Mouse (Mus musculus) left cerebral cortex, adult 2 months (tissue): ENCODE measurements around the gene Marveld3. TPM values are rescaled to one million over a fixed set of nuclear protein-coding genes. Genes with fewer than 3 reads are reported as not detected.
A peak's percentile ranks its signal among the peaks of the same experiment; 100 is the strongest.

ENCODE experiments used
- DNase-seq, 2 experiments: peaks; one replicate each; pipeline ENCODE4 v3.0.0; 2021 to 2022; ENCODE audit warnings: low spot score in 2 of 2, mixed read lengths in 1 of 2; ENCODE audit errors: extremely low spot score in 1 of 2
- H3K27ac ChIP-seq: fragments of 200-600 bp; 2 replicates; pipeline ENCODE4 v1.8.1; 2022
- H3K4me3 ChIP-seq: fragments of 200-600 bp; 2 replicates; pipeline ENCODE4 v1.8.1; 2022
- CTCF ChIP-seq: fragments of 200-600 bp; IDR thresholded peaks from 2 replicates; pipeline ENCODE4 v1.8.1; 2022; ENCODE audit warnings: antibody characterized with exemption, mild to moderate bottlenecking, moderate library complexity
- intact Hi-C: fragments of 180-260 bp; cut with DNase I; formaldehyde crosslinking; loops from one replicate; pipeline ENCODE4 v1.15.1; 2025
- total RNA-seq, 2 experiments: library from RNA; stranded (reverse); gene quantifications; 2 replicates each; pipeline ENCODE4 v1.2.3; 2021

The Marveld3 gene
- total RNA-seq, 2 experiments from 2014 or later = 0.23 to 0.81 TPM

GRCm38 (mm10) chr8:109990224-109990623 is 28.2 kb upstream of the Marveld3 start, which contains the start of gene Tat:
Gene Tat, plus strand, starts transcription at chr8:109990437.
- no peak for TF ChIP-seq CTCF
- DNase-seq = no peak
- H3K4me3 ChIP-seq = no peak within 1 kb of the TSS
- H3K27ac ChIP-seq = no peak within 1 kb of the TSS
- intact Hi-C loops = loop anchor here (5.0 kb wide), 1 partner anchor 67 kb away; no protein-coding TSS in a partner anchor

DNA sequence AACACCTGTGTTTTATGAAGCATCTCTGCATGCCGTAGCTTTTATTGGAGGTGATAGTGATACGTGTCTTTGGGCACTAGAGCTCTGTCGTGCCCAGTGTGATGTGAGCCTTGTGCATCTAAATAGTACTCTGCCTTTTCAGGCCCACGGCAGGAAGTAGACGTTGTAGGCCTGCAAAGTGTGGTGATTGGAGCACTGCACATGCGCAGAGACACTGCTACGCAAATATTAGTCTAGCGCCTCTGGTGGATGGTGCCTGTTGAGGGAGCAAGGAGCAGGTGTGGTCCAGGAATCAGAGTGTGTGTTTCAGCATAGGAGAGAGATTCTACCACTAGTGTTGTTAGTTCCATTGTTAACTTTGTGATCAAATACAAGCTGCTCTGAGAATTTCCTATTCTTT is 27.1 kb upstream of the Marveld3 start:
- Histone ChIP-seq H3K27ac (no peak overlapping the region), H3K4me3 (no peak overlapping the region)
- TF ChIP-seq CTCF = no peak
- no peak for DNase-seq
- intact Hi-C loops = no loop called here

DNA sequence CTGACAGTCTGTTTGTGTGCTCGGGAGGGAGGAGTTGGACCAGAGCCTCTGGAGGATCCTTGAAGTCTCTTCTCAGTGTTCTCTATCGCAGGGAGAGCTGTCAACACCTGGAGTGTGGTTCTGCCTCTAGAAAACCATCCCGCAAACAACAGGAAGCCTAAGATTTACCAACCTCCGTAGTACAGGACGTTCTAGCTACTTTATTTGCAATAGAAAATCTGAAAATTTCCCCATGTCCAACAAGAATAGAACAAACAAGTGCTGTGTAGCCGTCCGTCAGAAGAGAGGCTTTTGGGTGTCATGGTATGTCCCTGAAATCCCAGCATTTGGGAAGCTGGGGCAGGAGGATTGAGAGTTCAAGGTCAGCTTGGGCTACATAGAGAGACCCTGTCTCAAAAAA is 25.8 kb upstream of the Marveld3 start:
- no peak overlapping the region for H3K4me3 ChIP-seq
- H3K27ac ChIP-seq = no peak overlapping the region
- TF ChIP-seq CTCF = no peak
- intact Hi-C loops = no loop called here
- no peak for DNase-seq

- intact Hi-C loops = no loop called here
Measured at GRCm38 (mm10) chr8:109986384-109986783, 24.4 kb upstream of the Marveld3 start.

GRCm38 (mm10) chr8:109983944-109984343 is 21.9 kb upstream of the Marveld3 start:
- Histone ChIP-seq H3K27ac (no peak overlapping the region), H3K4me3 (no peak overlapping the region)
- DNase-seq = no peak
- no peak for TF ChIP-seq CTCF
- intact Hi-C loops = no loop called here

More at GRCm38 (mm10) chr8:109986384-109986783, 24.4 kb upstream of the Marveld3 start:
- no peak for TF ChIP-seq CTCF
- H3K4me3 ChIP-seq = no peak overlapping the region
- DNase-seq = no peak
- no peak overlapping the region for H3K27ac ChIP-seq

DNA sequence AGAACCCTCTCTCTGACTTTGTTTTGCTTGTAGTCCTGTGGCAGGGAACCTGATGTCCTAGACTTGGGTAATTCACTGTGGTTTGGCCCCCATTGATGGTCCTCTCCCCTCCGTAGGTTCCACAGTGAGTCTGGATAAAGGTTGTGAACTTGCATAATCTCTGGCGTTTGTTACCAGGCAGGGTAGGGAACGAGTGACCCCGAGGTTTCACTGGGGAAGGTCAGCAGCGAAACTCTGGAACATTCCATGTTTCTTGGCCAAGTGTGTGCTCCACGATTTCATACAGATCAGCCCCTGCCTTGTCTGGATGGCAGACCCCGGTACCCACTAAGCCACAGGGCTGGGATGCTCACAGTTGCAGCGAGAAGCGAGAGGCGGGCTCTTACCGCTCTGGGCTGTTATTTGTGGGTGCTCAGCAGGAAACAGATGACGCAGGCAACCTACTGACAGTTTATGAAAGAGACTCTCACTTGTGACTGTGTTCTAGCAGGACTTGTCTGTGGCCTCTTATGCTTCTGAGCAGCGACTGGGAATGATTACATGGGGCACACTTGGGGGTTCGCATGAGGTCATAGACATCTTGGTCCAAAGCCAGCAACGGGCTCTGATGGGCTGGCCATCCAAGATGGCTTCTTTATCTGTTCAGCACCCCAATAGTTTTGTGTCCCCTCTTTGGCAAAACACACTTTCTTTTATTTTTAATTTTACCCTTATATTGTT is 20.5 kb upstream of the Marveld3 start:
- Histone ChIP-seq H3K4me3 (no peak overlapping the region), H3K27ac (no peak overlapping the region)
- intact Hi-C loops = no loop called here
- no peak for TF ChIP-seq CTCF
- DNase-seq = no peak

GRCm38 (mm10) chr8:109979339-109979738 is 17.3 kb upstream of the Marveld3 start:
- DNase-seq = no peak
- intact Hi-C loops = no loop called here
- H3K4me3 ChIP-seq = no peak overlapping the region
- no peak overlapping the region for H3K27ac ChIP-seq
- TF ChIP-seq CTCF = no peak

DNA sequence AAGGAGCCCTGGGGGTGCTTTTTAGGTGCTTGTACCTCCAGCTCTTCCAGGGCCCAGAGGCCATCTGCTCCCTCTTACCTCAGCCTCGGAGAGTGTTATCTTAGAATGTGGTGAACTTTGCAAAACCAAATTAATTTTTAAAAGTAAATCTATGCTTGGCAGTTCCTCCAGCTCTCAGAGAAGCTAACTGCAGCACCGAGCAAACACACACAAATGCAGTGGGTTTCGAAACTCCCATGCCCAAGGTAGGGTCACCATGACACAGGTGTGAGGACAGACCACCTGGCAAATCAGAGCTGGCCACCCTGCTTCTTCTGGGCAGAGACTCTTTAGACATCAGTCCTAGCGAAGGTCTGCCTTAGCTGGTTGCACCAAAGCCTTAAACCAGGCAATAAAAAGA is 10.9 kb upstream of the Marveld3 start:
- Histone ChIP-seq H3K27ac (no peak overlapping the region), H3K4me3 (no peak overlapping the region)
- no peak for DNase-seq
- intact Hi-C loops = no loop called here
- no peak for TF ChIP-seq CTCF

DNA sequence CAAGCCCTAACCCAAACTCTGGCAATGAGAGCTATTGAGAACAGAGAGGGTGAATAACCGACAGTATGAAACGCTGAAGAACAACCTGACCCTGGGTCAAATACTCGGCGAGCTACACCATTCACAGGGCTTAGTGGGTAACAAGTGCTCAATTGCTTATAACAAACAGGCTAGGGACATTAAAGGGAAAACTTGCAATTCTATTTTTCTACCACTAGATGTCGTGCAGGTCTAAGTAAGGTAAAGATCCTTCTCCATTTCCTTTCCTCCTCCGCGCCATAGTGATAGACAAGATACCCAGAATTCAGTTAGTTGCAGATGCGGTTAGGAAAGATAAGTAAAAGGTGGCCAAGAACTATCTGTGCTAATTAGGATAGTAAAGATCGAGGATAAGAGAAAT is 8.3 kb upstream of the Marveld3 start:
- Histone ChIP-seq H3K27ac (no peak overlapping the region), H3K4me3 (no peak overlapping the region)
- TF ChIP-seq CTCF = peak; percentile 82
- no peak for DNase-seq
- intact Hi-C loops = loop anchor here (1.0 kb wide), 1 partner anchor 101 kb away; no protein-coding TSS in a partner anchor

- Histone ChIP-seq H3K27ac (no peak overlapping the region), H3K4me3 (no peak overlapping the region)
- intact Hi-C loops = no loop called here
- no peak for DNase-seq
- peak; percentile 8 for TF ChIP-seq CTCF
Measured at GRCm38 (mm10) chr8:109968837-109969236, 6.8 kb upstream of the Marveld3 start.

- no peak for DNase-seq
- no peak for TF ChIP-seq CTCF
- intact Hi-C loops = no loop called here
- Histone ChIP-seq H3K27ac (no peak overlapping the region), H3K4me3 (no peak overlapping the region)
Measured at GRCm38 (mm10) chr8:109964106-109964505, 2.1 kb upstream of the Marveld3 start.

GRCm38 (mm10) chr8:109963421-109963820 is 1.4 kb upstream of the Marveld3 start:
- no peak for DNase-seq
- Histone ChIP-seq H3K4me3 (no peak overlapping the region), H3K27ac (no peak overlapping the region)
- no peak for TF ChIP-seq CTCF
- intact Hi-C loops = no loop called here

DNA sequence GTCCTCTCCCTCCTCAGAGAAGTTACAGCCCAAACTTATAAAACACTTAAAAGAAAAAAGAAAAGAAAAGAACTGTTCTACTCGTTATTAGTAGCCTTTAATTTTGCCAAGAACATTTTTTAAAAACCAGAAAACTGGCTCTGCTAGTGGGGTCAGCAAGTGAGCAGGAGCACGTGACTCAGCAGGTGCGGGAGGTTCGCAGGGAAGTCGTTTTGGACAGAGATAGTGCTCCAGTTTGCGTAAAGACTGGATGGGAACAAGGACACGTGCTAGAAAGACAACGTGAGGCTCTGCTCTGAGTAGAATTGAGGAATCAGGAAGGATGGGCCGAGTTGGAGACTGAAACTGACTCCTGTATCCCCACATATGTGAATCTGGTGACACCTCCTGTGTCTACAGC is 893 bp upstream of the Marveld3 start:
- no peak for TF ChIP-seq CTCF
- H3K4me3 ChIP-seq = no peak overlapping the region
- intact Hi-C loops = no loop called here
- no peak for DNase-seq
- H3K27ac ChIP-seq = no peak overlapping the region
